25 mouse cellular contexts compared by ENCODE assay signal in the genomic region with DNA sequence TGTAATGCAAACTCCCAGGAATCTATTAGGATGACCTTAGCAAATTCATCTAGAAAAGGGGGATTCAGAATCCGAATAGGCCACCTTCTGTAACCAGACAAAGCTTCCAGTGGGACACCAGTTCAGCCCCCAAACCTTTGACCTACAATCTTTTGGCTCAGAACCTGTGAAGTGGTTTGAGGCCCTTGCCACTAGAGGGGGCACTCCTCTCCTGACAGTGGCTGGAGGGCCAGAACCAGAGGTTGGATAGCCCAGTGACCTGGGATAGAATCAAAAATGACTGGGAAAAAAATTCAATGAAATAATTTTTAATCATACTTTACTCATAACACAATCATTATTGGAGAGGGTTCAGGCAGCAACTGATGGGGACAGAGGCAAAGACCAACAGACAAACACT.
DNase-seq lines count a peak whose midpoint lies in the region; ATAC-seq and TF ChIP-seq lines count a peak whose summit lies in the region.
"Had no signal": no experiment of that assay in that cellular context is flagged by ENCODE, and none has a peak within 500 bp of the region (broad histone marks: within the 10 kb centered on the region; RNA-seq: fewer than 3 reads in every experiment).

No protein-coding gene starts in this region.

- H3K27ac ChIP-seq in liver, postnatal 0 days (ENCODE audit: low read depth) = no peak overlapping the region
- H3K27ac ChIP-seq in liver, embryonic 12.5 days = no peak overlapping the region
- H3K27ac ChIP-seq in ES-Bruce4 (ENCODE audit: insufficient read depth, low read length) = no peak overlapping the region
- no peak overlapping the region for H3K27ac ChIP-seq in stomach, postnatal 0 days (replicated peaks)
- no peak overlapping the region for H3K27ac ChIP-seq in embryonic facial prominence, embryonic 10.5 days (replicated peaks)
- H3K27ac ChIP-seq: embryonic facial prominence, embryonic 13.5 days; forebrain, embryonic 10.5 days; forebrain, embryonic 13.5 days; gastrocnemius, adult 2 months; hindbrain, embryonic 12.5 days; hindbrain, embryonic 15.5 days had no signal

- WGBS in liver, postnatal 0 days (ENCODE audit: insufficient replicate concordance) = 25% methylated on average over 1 of the region's 1 CpGs
- WGBS in liver, embryonic 12.5 days (ENCODE audit: insufficient replicate concordance) = 48% methylated on average over 1 of the region's 1 CpGs
- WGBS in stomach, postnatal 0 days = 26% methylated on average over 1 of the region's 1 CpGs
- WGBS in embryonic facial prominence, embryonic 10.5 days = 52% methylated on average over 1 of the region's 1 CpGs

- no peak overlapping the region for H3K9ac ChIP-seq in liver, postnatal 0 days (replicated peaks)
- no peak overlapping the region for H3K9ac ChIP-seq in liver, embryonic 12.5 days
- H3K9ac ChIP-seq in ES-Bruce4 (ENCODE audit: low read depth, poor library complexity, severe bottlenecking) = no peak overlapping the region
- H3K9ac ChIP-seq in stomach, postnatal 0 days (ENCODE audit: low read length) = no peak overlapping the region
- H3K9ac ChIP-seq: embryonic facial prominence, embryonic 13.5 days; forebrain, embryonic 13.5 days; hindbrain, embryonic 12.5 days; hindbrain, embryonic 15.5 days had no signal

- ATAC-seq in liver, postnatal 0 days = no peak
- ATAC-seq in liver, embryonic 12.5 days = no peak
- ATAC-seq in stomach, postnatal 0 days (ENCODE audit: low FRiP score, low TSS enrichment) = no peak
- ATAC-seq: activated CD4-positive, CD25-positive, alpha-beta regulatory T cell, adult 4 months; forebrain, embryonic 13.5 days; forebrain, embryonic 16.5 days; Patski had no signal

- H3K36me3 ChIP-seq in liver, postnatal 0 days (replicated peaks; ENCODE audit: insufficient read depth, low read length) = no peaks in the 10 kb centered on the region
- H3K36me3 ChIP-seq in liver, embryonic 12.5 days = no peaks in the 10 kb centered on the region
- H3K36me3 ChIP-seq in ES-Bruce4 (ENCODE audit: control insufficient read depth, insufficient read depth, low read length, poor library complexity, severe bottlenecking) = no peaks in the 10 kb centered on the region
- no peaks in the 10 kb centered on the region for H3K36me3 ChIP-seq in stomach, postnatal 0 days (ENCODE audit: control insufficient read depth, insufficient read depth, low read length)
- H3K36me3 ChIP-seq in embryonic facial prominence, embryonic 10.5 days (replicated peaks) = no peaks in the 10 kb centered on the region
- H3K36me3 ChIP-seq: embryonic facial prominence, embryonic 13.5 days; forebrain, embryonic 10.5 days; hindbrain, embryonic 12.5 days; hindbrain, embryonic 15.5 days had no signal

- no peak for TF ChIP-seq EP300 in liver, postnatal 0 days (IDR thresholded peaks at IDR 0.05; ENCODE audit: low read depth)
- no peak for TF ChIP-seq EP300 in ES-Bruce4 (IDR thresholded peaks at IDR 0.05; ENCODE audit: insufficient read depth, low read depth, low read length)
- TF ChIP-seq EP300 in stomach, postnatal 0 days (optimal IDR thresholded peaks at IDR 0.05) = no peak

- DNase-seq in liver, postnatal 0 days = no peak
- DNase-seq in R1 (ENCODE audit: low read depth, low spot score) = peak; percentile 20
- DNase-seq in stomach, postnatal 0 days (ENCODE audit: low spot score) = no peak
- no peak for DNase-seq in embryonic facial prominence, embryonic 10.5 days (ENCODE audit: low spot score)
- DNase-seq in embryo, embryonic 10 days (ENCODE audit: low spot score) = no peak
- no peak for DNase-seq in thymus, adult 18-20 months
- DNase-seq: adrenal gland, adult 8-10 months; adrenal gland, postnatal 25 days; cerebellum, adult 18-20 months; cerebellum, adult 9-10 months; cerebellum, postnatal 14 days; gastrocnemius, adult 2 months; gastrocnemius, postnatal 14 days; heart, adult 11 months had no signal

- no peak overlapping the region for H3K4me2 ChIP-seq in liver, postnatal 0 days (ENCODE audit: low read depth, low read length)
- H3K4me2 ChIP-seq in liver, embryonic 12.5 days = no peak overlapping the region
- H3K4me2 ChIP-seq in stomach, postnatal 0 days (replicated peaks; ENCODE audit: low read depth) = no peak overlapping the region
- H3K4me2 ChIP-seq: embryonic facial prominence, embryonic 13.5 days; forebrain, embryonic 13.5 days; heart, embryonic 11.5 days; hindbrain, embryonic 12.5 days; hindbrain, embryonic 15.5 days had no signal

- no peaks in the 10 kb centered on the region for H3K27me3 ChIP-seq in liver, postnatal 0 days (ENCODE audit: insufficient read depth, low read length)
- H3K27me3 ChIP-seq in liver, embryonic 12.5 days (replicated peaks) = no peaks in the 10 kb centered on the region
- no peaks in the 10 kb centered on the region for H3K27me3 ChIP-seq in ES-Bruce4 (ENCODE audit: control insufficient read depth, insufficient read depth, low read length, poor library complexity, severe bottlenecking)
- no peaks in the 10 kb centered on the region for H3K27me3 ChIP-seq in stomach, postnatal 0 days (ENCODE audit: control insufficient read depth, insufficient read depth, low read length)
- H3K27me3 ChIP-seq in embryonic facial prominence, embryonic 10.5 days (replicated peaks; ENCODE audit: low read depth, poor library complexity, severe bottlenecking) = no peaks in the 10 kb centered on the region
- H3K27me3 ChIP-seq: embryonic facial prominence, embryonic 13.5 days; forebrain, embryonic 13.5 days; hindbrain, embryonic 12.5 days; hindbrain, embryonic 15.5 days; Patski had no signal

- no peak for TF ChIP-seq POLR2A in ES-Bruce4 (IDR thresholded peaks at IDR 0.05; ENCODE audit: insufficient read depth, low read length)

- no peaks in the 10 kb centered on the region for H3K9me3 ChIP-seq in liver, postnatal 0 days (ENCODE audit: low read length)
- H3K9me3 ChIP-seq in liver, embryonic 12.5 days (replicated peaks) = no peaks in the 10 kb centered on the region
- no peaks in the 10 kb centered on the region for H3K9me3 ChIP-seq in ES-Bruce4 (replicated peaks; ENCODE audit: control insufficient read depth, insufficient read depth, low read length, poor library complexity, severe bottlenecking)
- H3K9me3 ChIP-seq in stomach, postnatal 0 days (ENCODE audit: control insufficient read depth, low read length) = no peaks in the 10 kb centered on the region
- no peaks in the 10 kb centered on the region for H3K9me3 ChIP-seq in embryonic facial prominence, embryonic 10.5 days
- H3K9me3 ChIP-seq: embryonic facial prominence, embryonic 13.5 days; forebrain, embryonic 10.5 days; forebrain, embryonic 13.5 days; hindbrain, embryonic 12.5 days; hindbrain, embryonic 15.5 days had no signal

- H3K4me3 ChIP-seq in liver, postnatal 0 days (ENCODE audit: low read depth, low read length) = no peak overlapping the region
- no peak overlapping the region for H3K4me3 ChIP-seq in liver, embryonic 12.5 days
- no peak overlapping the region for H3K4me3 ChIP-seq in ES-Bruce4 (ENCODE audit: low read depth, low read length)
- no peak overlapping the region for H3K4me3 ChIP-seq in stomach, postnatal 0 days (ENCODE audit: low read depth, low read length)
- no peak overlapping the region for H3K4me3 ChIP-seq in embryonic facial prominence, embryonic 10.5 days
- H3K4me3 ChIP-seq: embryonic facial prominence, embryonic 13.5 days; forebrain, embryonic 10.5 days; forebrain, embryonic 13.5 days; gastrocnemius, adult 2 months; hindbrain, embryonic 12.5 days; hindbrain, embryonic 15.5 days had no signal

- H3K4me1 ChIP-seq in liver, postnatal 0 days (ENCODE audit: insufficient read depth) = no peaks in the 10 kb centered on the region
- no peaks in the 10 kb centered on the region for H3K4me1 ChIP-seq in liver, embryonic 12.5 days
- no peaks in the 10 kb centered on the region for H3K4me1 ChIP-seq in ES-Bruce4 (ENCODE audit: control insufficient read depth, insufficient read depth, low read length)
- no peaks in the 10 kb centered on the region for H3K4me1 ChIP-seq in stomach, postnatal 0 days (replicated peaks; ENCODE audit: control insufficient read depth, insufficient read depth)
- H3K4me1 ChIP-seq in embryonic facial prominence, embryonic 10.5 days = no peaks in the 10 kb centered on the region
- H3K4me1 ChIP-seq: embryonic facial prominence, embryonic 13.5 days; forebrain, embryonic 10.5 days; forebrain, embryonic 13.5 days; hindbrain, embryonic 12.5 days; hindbrain, embryonic 15.5 days had no signal

- TF ChIP-seq CTCF in liver, postnatal 0 days (IDR thresholded peaks at IDR 0.05; ENCODE audit: low read depth) = 0 out of 2 replicates have a peak, but pooled peaks have one; percentile 6
- peak; percentile 25 for TF ChIP-seq CTCF in ES-Bruce4 (IDR thresholded peaks at IDR 0.05; ENCODE audit: low read depth, low read length)
- 0 out of 2 replicates have a peak, but pooled peaks have one; percentile 3 for TF ChIP-seq CTCF in stomach, postnatal 0 days (IDR thresholded peaks at IDR 0.05; ENCODE audit: low read depth)
